ENCODE assay signal across 20 mouse cellular contexts in genomic region chr2:161429294-161429693, GRCm38 (mm10).
"Had no signal": no experiment of that assay in that cellular context is flagged by ENCODE, and none has a peak within 500 bp of the region (broad histone marks: within the 10 kb centered on the region; RNA-seq: fewer than 3 reads in every experiment).

No protein-coding gene starts in this region.

- DNase-seq: kidney, adult 11 months; kidney, adult 8-10 months; kidney, postnatal 10 days; kidney, postnatal 36 days; liver, embryonic 13.5 days; lung, embryonic 14.5 days; right cerebral cortex, adult 18-20 months; right cerebral cortex, postnatal 25 days; spleen, adult 18-20 months; thymus, postnatal 25 days had no signal

- H3K27me3 ChIP-seq: kidney, embryonic 15.5 days; limb, embryonic 13.5 days; liver, embryonic 13.5 days; midbrain, embryonic 12.5 days; neural tube, embryonic 13.5 days; stomach, embryonic 15.5 days had no signal

- ATAC-seq: lung, postnatal 0 days; midbrain, embryonic 16.5 days had no signal

- H3K4me1 ChIP-seq: kidney, embryonic 15.5 days; liver, embryonic 13.5 days; stomach, embryonic 15.5 days had no signal

- H3K9ac ChIP-seq: kidney, embryonic 15.5 days; limb, embryonic 13.5 days; liver, embryonic 13.5 days; lung, embryonic 14.5 days; midbrain, embryonic 12.5 days; neural tube, embryonic 13.5 days; stomach, embryonic 15.5 days had no signal

- H3K27ac ChIP-seq: kidney, embryonic 15.5 days; limb, embryonic 10.5 days; limb, embryonic 13.5 days; liver, embryonic 13.5 days; macrophage; midbrain, embryonic 12.5 days; neural tube, embryonic 13.5 days; stomach, embryonic 15.5 days had no signal

- H3K9me3 ChIP-seq: kidney, embryonic 15.5 days; limb, embryonic 10.5 days; limb, embryonic 13.5 days; midbrain, embryonic 12.5 days; neural tube, embryonic 13.5 days; stomach, embryonic 15.5 days had no signal

- H3K4me2 ChIP-seq: kidney, embryonic 15.5 days; limb, embryonic 13.5 days; liver, embryonic 13.5 days; lung, embryonic 14.5 days; midbrain, embryonic 12.5 days; neural tube, embryonic 13.5 days; stomach, embryonic 15.5 days had no signal

- H3K4me3 ChIP-seq: kidney, embryonic 15.5 days; limb, embryonic 10.5 days; limb, embryonic 13.5 days; liver, embryonic 13.5 days; midbrain, embryonic 12.5 days; myocyte; neural tube, embryonic 13.5 days; stomach, embryonic 15.5 days had no signal

- H3K36me3 ChIP-seq: kidney, embryonic 15.5 days; limb, embryonic 10.5 days; limb, embryonic 13.5 days; liver, embryonic 13.5 days; midbrain, embryonic 12.5 days; neural tube, embryonic 13.5 days; stomach, embryonic 15.5 days had no signal
